Mouse (Mus musculus) lung, adult 2 months (tissue): ENCODE data around the gene Fkbp3.

ENCODE experiments used
- CTCF ChIP-seq: fragments of 200-500 bp; IDR thresholded peaks from 2 replicates; pipeline ENCODE4 v1.5.1; 2011; ENCODE audit warnings: mild to moderate bottlenecking, low read length, control low read depth; ENCODE audit not compliant: insufficient read depth
- POLR2A ChIP-seq: fragments of 200-500 bp; IDR thresholded peaks from 2 replicates; pipeline ENCODE4 v1.6.1; 2011; ENCODE audit warnings: low read depth, mild to moderate bottlenecking, control low read depth, low read length, borderline replicate concordance; ENCODE audit errors: extremely low read depth

GRCm38 (mm10) chr12:65036892-65037545 is 36.8 kb downstream of the Fkbp3 start:
- no peak for TF ChIP-seq CTCF
- TF ChIP-seq POLR2A = no peak
